ENCODE assay signal across 15 mouse cellular contexts in the genomic region with DNA sequence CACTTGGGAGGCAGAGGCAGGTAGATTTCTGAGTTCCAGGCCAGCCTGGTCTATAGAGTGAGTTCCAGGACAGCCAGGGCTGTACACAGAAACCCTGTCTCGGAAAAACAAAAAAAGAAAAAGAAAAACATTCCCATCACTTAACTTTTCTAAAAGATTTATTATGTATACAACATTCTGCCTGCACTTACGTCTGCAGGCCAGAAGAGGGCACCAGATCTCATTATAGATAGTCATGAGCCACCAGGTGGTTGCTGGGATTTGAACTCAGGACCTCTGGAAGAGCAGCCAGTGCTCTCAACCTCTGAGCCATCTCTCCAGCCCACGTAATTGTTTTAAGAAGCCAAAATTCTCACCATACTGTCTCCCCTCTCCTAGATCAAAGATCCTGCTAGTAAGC. TPM values are rescaled to one million over a fixed set of nuclear protein-coding genes. Genes with fewer than 3 reads are reported as not detected.
DNase-seq lines count a peak whose midpoint lies in the region; ATAC-seq and TF ChIP-seq lines count a peak whose summit lies in the region.
"Not testable (repeated sequence)": the region's sequence is repeated elsewhere in the genome, so short reads cannot be mapped to it uniquely, and the experiment has no call there.
"Had no signal": no experiment of that assay in that cellular context is flagged by ENCODE, and none has a peak within 500 bp of the region (broad histone marks: within the 10 kb centered on the region; RNA-seq: fewer than 3 reads in every experiment).

No protein-coding gene starts in this region.

- TF ChIP-seq EP300 in CH12.LX (IDR thresholded peaks at IDR 0.05; ENCODE audit: low read length) = not testable (repeated sequence)

- H3K4me3 ChIP-seq in CH12.LX (replicated peaks in 1 of 3; ENCODE audit: low read depth in 2 of 3, low read length in 2 of 3, poor library complexity in 1 of 3); bone marrow macrophage, adult 2 months (ENCODE audit: insufficient read depth, low read length); embryonic facial prominence, embryonic 11.5 days (ENCODE audit: low read depth, low read length); hindbrain, postnatal 0 days (ENCODE audit: low read length); layer of hippocampus, adult 2 months; lung, embryonic 14.5 days (ENCODE audit: low read depth, low read length); spleen, adult 2 months (ENCODE audit: extremely low read depth, insufficient read depth, insufficient read length): not testable (repeated sequence)

- ATAC-seq in embryonic facial prominence, embryonic 11.5 days (replicated peaks; ENCODE audit: insufficient number of reproducible peaks, low FRiP score, low TSS enrichment, low read depth); hindbrain, postnatal 0 days; lung, embryonic 14.5 days (ENCODE audit: insufficient read depth): not testable (repeated sequence)

- peaks cover 8 to 20% of the 10 kb centered on the region in 2 experiments for H3K4me1 ChIP-seq in CH12.LX (ENCODE audit: control insufficient read depth in 1 of 2, insufficient read depth in 2 of 2)
- not testable (repeated sequence) for H3K4me1 ChIP-seq in bone marrow macrophage, adult 2 months (ENCODE audit: control insufficient read depth, insufficient read depth, low read length); embryonic facial prominence, embryonic 11.5 days (ENCODE audit: control insufficient read depth, insufficient read depth, low read length); lung, embryonic 14.5 days (ENCODE audit: insufficient read depth); spleen, adult 2 months (ENCODE audit: control insufficient read depth, insufficient read depth, insufficient read length)
- H3K4me1 ChIP-seq in hindbrain, postnatal 0 days (ENCODE audit: insufficient read depth, low read length) = 0 out of 2 replicates have a peak, but pooled peaks cover 10% of the 10 kb centered on the region

- DNase-seq in CH12.LX (ENCODE audit: extremely low read depth); layer of hippocampus, adult 2 months (ENCODE audit: low spot score in 2 of 2); spleen, adult 2 months (ENCODE audit: low read depth in 1 of 2, low spot score in 2 of 2): not testable (repeated sequence)
- DNase-seq in embryonic facial prominence, embryonic 11.5 days (ENCODE audit: low spot score) = peak; percentile 11
- DNase-seq in hindbrain, postnatal 0 days (ENCODE audit: low spot score) = peak; percentile 25
- DNase-seq in lung, embryonic 14.5 days = peak; percentile 37

- TF ChIP-seq RAD21 in CH12.LX (IDR thresholded peaks at IDR 0.05; ENCODE audit: low read depth, low read length) = not testable (repeated sequence)

- H3K9me3 ChIP-seq in CH12.LX (replicated peaks; ENCODE audit: low read length); embryonic facial prominence, embryonic 11.5 days (replicated peaks; ENCODE audit: control insufficient read depth, low read length); hindbrain, postnatal 0 days (ENCODE audit: low read length); lung, embryonic 14.5 days (ENCODE audit: low read depth, low read length): not testable (repeated sequence)

- H3K4me2 ChIP-seq in CH12.LX (ENCODE audit: insufficient read depth, low read depth, poor library complexity, severe bottlenecking); embryonic facial prominence, embryonic 11.5 days (ENCODE audit: low read depth, low read length); hindbrain, postnatal 0 days (ENCODE audit: low read depth, low read length); lung, embryonic 14.5 days: not testable (repeated sequence)

- dilution Hi-C loops in CH12.LX (cut with MboI; ENCODE audit: extremely low pct_ligation_motif_present, extremely low pct_unique_long_range_greater_than_20kb, low sequenced_read_pairs) = not testable (repeated sequence)

- H3K27me3 ChIP-seq in CH12.LX (replicated peaks); embryonic facial prominence, embryonic 11.5 days (ENCODE audit: control insufficient read depth, insufficient read depth, low read length); hindbrain, postnatal 0 days (ENCODE audit: insufficient read depth, low read length); lung, embryonic 14.5 days (ENCODE audit: insufficient read depth, low read length); spleen, adult 2 months (ENCODE audit: control insufficient read depth, insufficient read depth, low read length): not testable (repeated sequence)

- not testable (repeated sequence) for H3K9ac ChIP-seq in CH12.LX (ENCODE audit: insufficient read depth, low read depth); embryonic facial prominence, embryonic 11.5 days (replicated peaks; ENCODE audit: low read length); hindbrain, postnatal 0 days (replicated peaks; ENCODE audit: low read length); lung, embryonic 14.5 days

- TF ChIP-seq POLR2A in CH12.LX (IDR thresholded peaks at IDR 0.05; ENCODE audit: low read depth, low read length); bone marrow macrophage, adult 2 months (IDR thresholded peaks at IDR 0.05; ENCODE audit: borderline replicate concordance, low read depth, low read length); spleen, adult 2 months (IDR thresholded peaks at IDR 0.05; ENCODE audit: low read depth, low read length): not testable (repeated sequence)

- not testable (repeated sequence) for H3K27ac ChIP-seq in CH12.LX (ENCODE audit: insufficient read depth, low read depth); bone marrow macrophage, adult 2 months (ENCODE audit: insufficient read depth, low read depth, low read length); embryonic facial prominence, embryonic 11.5 days (replicated peaks; ENCODE audit: low read depth, low read length); hindbrain, postnatal 0 days; layer of hippocampus, adult 2 months; lung, embryonic 14.5 days (ENCODE audit: low read depth); spleen, adult 2 months (ENCODE audit: insufficient read depth, low read length)

- 54% methylated on average over 3 of the region's 3 CpGs for WGBS in embryonic facial prominence, embryonic 11.5 days
- 63% methylated on average over 3 of the region's 3 CpGs for WGBS in hindbrain, postnatal 0 days
- 65% methylated on average over 3 of the region's 3 CpGs for WGBS in lung, embryonic 14.5 days
- 69% methylated on average over 3 of the region's 3 CpGs for WGBS in spleen, adult 2 months

- TF ChIP-seq CTCF in CH12.LX (conservative IDR thresholded peaks at IDR 0.05 in 1 of 2, IDR thresholded peaks at IDR 0.05 in 1 of 2; ENCODE audit: low read depth in 2 of 2, low read length in 2 of 2) = peak in 1 of 2 experiments; percentile 52; a peak in 2 of 4 replicates
- TF ChIP-seq CTCF in bone marrow macrophage, adult 2 months (IDR thresholded peaks at IDR 0.05; ENCODE audit: low read depth, low read length) = 0 out of 2 replicates have a peak, but pooled peaks have one; percentile 16
- TF ChIP-seq CTCF in hindbrain, postnatal 0 days (IDR thresholded peaks at IDR 0.05; ENCODE audit: low read depth) = peak; percentile 57
- TF ChIP-seq CTCF in layer of hippocampus, adult 2 months (conservative IDR thresholded peaks at IDR 0.05) = peak; percentile 78
- peak; percentile 56 for TF ChIP-seq CTCF in lung, embryonic 14.5 days (IDR thresholded peaks at IDR 0.05; ENCODE audit: low read depth)
- peak; percentile 4; the same call in 1 of the 2 replicates for TF ChIP-seq CTCF in spleen, adult 2 months (IDR thresholded peaks at IDR 0.05; ENCODE audit: extremely low read depth, insufficient read depth, insufficient read length, insufficient replicate concordance)

- in situ Hi-C loops in CH12.LX (cut with MboI; ENCODE audit: low pct_ligation_motif_present, low pct_unique_long_range_greater_than_20kb, low sequenced_read_pairs) = not testable (repeated sequence)

- H3K36me3 ChIP-seq in CH12.LX (replicated peaks in 1 of 2; ENCODE audit: control insufficient read depth in 1 of 2, insufficient read depth in 1 of 2, low read length in 1 of 2) = peaks cover 63 to 79% of the 10 kb centered on the region in 2 experiments
- not testable (repeated sequence) for H3K36me3 ChIP-seq in embryonic facial prominence, embryonic 11.5 days (replicated peaks; ENCODE audit: control insufficient read depth, insufficient read depth, low read depth, low read length); spleen, adult 2 months (ENCODE audit: control insufficient read depth, insufficient read depth, low read length)
- H3K36me3 ChIP-seq in hindbrain, postnatal 0 days (ENCODE audit: insufficient read depth, low read length) = peaks cover 25% of the 10 kb centered on the region; the same call in 1 of the 2 replicates
- peaks cover 42% of the 10 kb centered on the region for H3K36me3 ChIP-seq in lung, embryonic 14.5 days (ENCODE audit: insufficient read depth)

- not testable (repeated sequence) for H3K79me2 ChIP-seq in CH12.LX (replicated peaks; ENCODE audit: control insufficient read depth, extremely low read depth, insufficient read depth, poor library complexity, severe bottlenecking)

RNA-seq across cellular contexts. Expression of a gene that starts 4.8 kb away (rescaled TPM):
- total RNA-seq in CH12.LX (2012; rRNA removed) = 80.8 and 105 TPM in 2 replicates
- 19.6 and 19.8 TPM in 2 replicates for total RNA-seq in CH12.LX (2014; rRNA removed)
- 91.0 and 93.2 TPM in 2 replicates for polyA plus RNA-seq in CH12.LX (2012; ENCODE audit: insufficient read length, low read depth)
- polyA plus RNA-seq in bone marrow macrophage, adult 2 months (2012; ENCODE audit: insufficient read depth, insufficient read length, missing spikeins) = 58.3 and 65.2 TPM in 2 replicates
- 15.7 and 19.0 TPM in 2 replicates for polyA plus RNA-seq in embryonic facial prominence, embryonic 11.5 days (2014; fragmentation: Nextera tagmentation; extraction: Ambion mirVana)
- 223 and 230 TPM in 2 replicates for total RNA-seq in hindbrain, postnatal 0 days (2014; rRNA removed)
- 123 and 128 TPM in 2 replicates for polyA plus RNA-seq in hindbrain, postnatal 0 days (2015; fragmentation: Nextera tagmentation; extraction: Ambion mirVana)
- 100 to 1,000 TPM; 323 to 324 TPM for total RNA-seq in layer of hippocampus, adult 2 months (2021)
- polyA plus RNA-seq in lung, embryonic 14.5 days (2014; fragmentation: Nextera tagmentation; extraction: Ambion mirVana) = 56.0 and 58.8 TPM in 2 replicates
- polyA plus RNA-seq in spleen, adult 2 months (2012; rRNA removed) = 68.2 and 81.1 TPM in 2 replicates

RNA-seq across cellular contexts. Expression of a gene that starts 27.4 kb away (rescaled TPM):
- total RNA-seq in CH12.LX (2012; rRNA removed) (402 and 538 TPM in 2 replicates), CH12.LX (2014; rRNA removed) (400 and 449 TPM in 2 replicates)
- polyA plus RNA-seq in CH12.LX (2012; ENCODE audit: insufficient read length, low read depth) = 554 and 605 TPM in 2 replicates
- 105 and 120 TPM in 2 replicates for polyA plus RNA-seq in bone marrow macrophage, adult 2 months (2012; ENCODE audit: insufficient read depth, insufficient read length, missing spikeins)
- polyA plus RNA-seq in embryonic facial prominence, embryonic 11.5 days (2014; fragmentation: Nextera tagmentation; extraction: Ambion mirVana) = 392 and 414 TPM in 2 replicates
- total RNA-seq in hindbrain, postnatal 0 days (2014; rRNA removed) = 144 and 154 TPM in 2 replicates
- polyA plus RNA-seq in hindbrain, postnatal 0 days (2015; fragmentation: Nextera tagmentation; extraction: Ambion mirVana) = 248 and 258 TPM in 2 replicates
- 10 to 100 TPM; 90.8 to 92.2 TPM for total RNA-seq in layer of hippocampus, adult 2 months (2021)
- 419 and 428 TPM in 2 replicates for polyA plus RNA-seq in lung, embryonic 14.5 days (2014; fragmentation: Nextera tagmentation; extraction: Ambion mirVana)
- polyA plus RNA-seq in spleen, adult 2 months (2012; rRNA removed) = 73.4 and 97.6 TPM in 2 replicates

RNA-seq across cellular contexts. Expression of a gene that starts 35.1 kb away (rescaled TPM):
- total RNA-seq in CH12.LX (2012; rRNA removed) = 0.63 and 1.1 TPM in 2 replicates
- total RNA-seq in CH12.LX (2014; rRNA removed) = not detected in 2 replicates
- polyA plus RNA-seq in CH12.LX (2012; ENCODE audit: insufficient read length, low read depth) = 0.16 TPM in 1 of 2 replicates, not detected in the other
- polyA plus RNA-seq in bone marrow macrophage, adult 2 months (2012; ENCODE audit: insufficient read depth, insufficient read length, missing spikeins) = not detected in 2 replicates
- polyA plus RNA-seq in embryonic facial prominence, embryonic 11.5 days (2014; fragmentation: Nextera tagmentation; extraction: Ambion mirVana) = 0.06 and 0.08 TPM in 2 replicates
- 1.7 and 1.9 TPM in 2 replicates for total RNA-seq in hindbrain, postnatal 0 days (2014; rRNA removed)
- 0.72 and 0.81 TPM in 2 replicates for polyA plus RNA-seq in hindbrain, postnatal 0 days (2015; fragmentation: Nextera tagmentation; extraction: Ambion mirVana)
- 1 to 10 TPM in 1 of 2 experiments, under 1 TPM in 1; 0.77 to 1.0 TPM for total RNA-seq in layer of hippocampus, adult 2 months (2021)
- not detected in 2 replicates for polyA plus RNA-seq in lung, embryonic 14.5 days (2014; fragmentation: Nextera tagmentation; extraction: Ambion mirVana)
- 0.02 and 0.05 TPM in 2 replicates for polyA plus RNA-seq in spleen, adult 2 months (2012; rRNA removed)
- total RNA-seq: megakaryocyte progenitor cell, adult 5-6 weeks had no signal
- polyA plus RNA-seq: C2C12; forebrain, embryonic 11.5 days; hindbrain, embryonic 11.5 days; midbrain, embryonic 10.5 days; neural tube, embryonic 11.5 days had no signal

RNA-seq across cellular contexts. Expression of a gene that starts 44.1 kb away (rescaled TPM):
- total RNA-seq in CH12.LX (2012; rRNA removed) (0.80 and 1.3 TPM in 2 replicates), CH12.LX (2014; rRNA removed) (0.82 and 0.97 TPM in 2 replicates)
- polyA plus RNA-seq in CH12.LX (2012; ENCODE audit: insufficient read length, low read depth) = 1.2 and 1.4 TPM in 2 replicates
- 0.68 and 0.72 TPM in 2 replicates for polyA plus RNA-seq in bone marrow macrophage, adult 2 months (2012; ENCODE audit: insufficient read depth, insufficient read length, missing spikeins)
- 12.1 and 13.4 TPM in 2 replicates for polyA plus RNA-seq in embryonic facial prominence, embryonic 11.5 days (2014; fragmentation: Nextera tagmentation; extraction: Ambion mirVana)
- total RNA-seq in hindbrain, postnatal 0 days (2014; rRNA removed) = 11.5 and 12.5 TPM in 2 replicates
- 9.7 and 10.3 TPM in 2 replicates for polyA plus RNA-seq in hindbrain, postnatal 0 days (2015; fragmentation: Nextera tagmentation; extraction: Ambion mirVana)
- 1 to 10 TPM; 2.8 to 4.1 TPM for total RNA-seq in layer of hippocampus, adult 2 months (2021)
- polyA plus RNA-seq in lung, embryonic 14.5 days (2014; fragmentation: Nextera tagmentation; extraction: Ambion mirVana) = 1.7 and 1.9 TPM in 2 replicates
- polyA plus RNA-seq in spleen, adult 2 months (2012; rRNA removed) = 0.47 TPM in 2 replicates
- total RNA-seq: heart, postnatal 25 days; neutrophil, adult 5-6 weeks had no signal

RNA-seq across cellular contexts. Expression of a gene that starts 44.2 kb away (rescaled TPM):
- total RNA-seq in CH12.LX (2012; rRNA removed) (9.4 and 15.9 TPM in 2 replicates), CH12.LX (2014; rRNA removed) (0.65 and 0.79 TPM in 2 replicates)
- 2.4 and 2.7 TPM in 2 replicates for polyA plus RNA-seq in CH12.LX (2012; ENCODE audit: insufficient read length, low read depth)
- polyA plus RNA-seq in bone marrow macrophage, adult 2 months (2012; ENCODE audit: insufficient read depth, insufficient read length, missing spikeins) = 5.2 and 5.8 TPM in 2 replicates
- polyA plus RNA-seq in embryonic facial prominence, embryonic 11.5 days (2014; fragmentation: Nextera tagmentation; extraction: Ambion mirVana) = 9.5 and 11.9 TPM in 2 replicates
- 161 and 182 TPM in 2 replicates for total RNA-seq in hindbrain, postnatal 0 days (2014; rRNA removed)
- polyA plus RNA-seq in hindbrain, postnatal 0 days (2015; fragmentation: Nextera tagmentation; extraction: Ambion mirVana) = 42.1 and 43.9 TPM in 2 replicates
- total RNA-seq in layer of hippocampus, adult 2 months (2021) = 10 to 100 TPM; 44.0 to 44.1 TPM
- 17.1 and 17.5 TPM in 2 replicates for polyA plus RNA-seq in lung, embryonic 14.5 days (2014; fragmentation: Nextera tagmentation; extraction: Ambion mirVana)
- 3.9 and 4.6 TPM in 2 replicates for polyA plus RNA-seq in spleen, adult 2 months (2012; rRNA removed)
